Mouse (Mus musculus) limb, embryonic 14.5 days (tissue): ENCODE measurements around the gene Mettl2. TPM values are rescaled to one million over a fixed set of nuclear protein-coding genes. Genes with fewer than 3 reads are reported as not detected.

Experiments
- ATAC-seq: fragments of 200-750 bp; cut with Nextera tagmentation; 2 replicates; pipeline ENCODE4 v1.8.0; 2017; ENCODE audit warnings: low read depth, moderate number of reproducible peaks, moderate TSS enrichment; ENCODE audit not compliant: low FRiP score
- DNase-seq: peaks from one replicate; pipeline ENCODE4 v3.0.0-alpha.2; 2015; ENCODE audit warnings: low spot score
- H3K27ac ChIP-seq: fragments of 300-500 bp; sonication (generic); replicated peaks from 2 replicates; pipeline ENCODE4 v1.5.1; 2014; ENCODE audit warnings: low read depth, mild to moderate bottlenecking, low read length, moderate library complexity, mixed read lengths
- H3K27me3 ChIP-seq: fragments of 300-500 bp; sonication (generic); 2 replicates; pipeline ENCODE4 v1.6.1; 2014; ENCODE audit warnings: low read length, mixed read lengths; ENCODE audit not compliant: control insufficient read depth, insufficient read depth
- H3K36me3 ChIP-seq: fragments of 300-500 bp; sonication (generic); 2 replicates; pipeline ENCODE4 v1.6.1; 2014; ENCODE audit warnings: mild to moderate bottlenecking, low read length, moderate library complexity, mixed read lengths; ENCODE audit not compliant: control insufficient read depth, insufficient read depth
- H3K4me1 ChIP-seq: fragments of 300-500 bp; sonication (generic); 2 replicates; pipeline ENCODE4 v1.6.1; 2014; ENCODE audit warnings: antibody characterized with exemption, low read length, mixed read lengths; ENCODE audit not compliant: control insufficient read depth, insufficient read depth
- H3K4me2 ChIP-seq: fragments of 300-500 bp; sonication (generic); replicated peaks from 2 replicates; pipeline ENCODE4 v1.6.1; 2014; ENCODE audit warnings: low read depth, mild to moderate bottlenecking, low read length, moderate library complexity; ENCODE audit not compliant: severe bottlenecking
- H3K4me3 ChIP-seq: fragments of 300-500 bp; sonication (generic); replicated peaks from 2 replicates; pipeline ENCODE4 v1.5.1; 2014; ENCODE audit warnings: low read length
- H3K9ac ChIP-seq: fragments of 300-500 bp; sonication (generic); 2 replicates; pipeline ENCODE4 v1.6.1; 2014; ENCODE audit warnings: mild to moderate bottlenecking, low read depth, low read length, moderate library complexity; ENCODE audit not compliant: severe bottlenecking
- H3K9me3 ChIP-seq: fragments of 300-500 bp; sonication (generic); 2 replicates; pipeline ENCODE4 v1.6.1; 2016; ENCODE audit warnings: low read length; ENCODE audit not compliant: control insufficient read depth
- POLR2A ChIP-seq: fragments of 200-500 bp; IDR thresholded peaks from 2 replicates; pipeline ENCODE4 v1.8.0; 2012; ENCODE audit warnings: inconsistent platforms, mild to moderate bottlenecking, moderate library complexity, borderline replicate concordance; ENCODE audit not compliant: insufficient read depth, insufficient read length; ENCODE audit errors: extremely low read depth
- WGBS: fragments of 180-500 bp; shearing (Covaris S2); extraction: QIAGEN DNeasy Blood & Tissue Kit; methylation state at CpG from one replicate; pipeline ENCODE4 v1.1.7; 2014; 5-methylcytosine and 5-hydroxymethylcytosine counted together
- polyA plus RNA-seq, 2 experiments: library from polyadenylated mRNA; depleted of rRNA in 1 of 2; stranded (reverse) in 1 of 2; unstranded in 1 of 2; fragments of >200 nt; fragmentation: Nextera tagmentation in 1 of 2; extraction: Ambion mirVana in 1 of 2; gene quantifications; 2 replicates each; pipeline versions ENCODE4 v1.2.1 to v1.2.3; 2012 to 2014

Gene Mettl2
- polyA plus RNA-seq, 2 experiments, result 31.9 to 41.4 TPM

DNA sequence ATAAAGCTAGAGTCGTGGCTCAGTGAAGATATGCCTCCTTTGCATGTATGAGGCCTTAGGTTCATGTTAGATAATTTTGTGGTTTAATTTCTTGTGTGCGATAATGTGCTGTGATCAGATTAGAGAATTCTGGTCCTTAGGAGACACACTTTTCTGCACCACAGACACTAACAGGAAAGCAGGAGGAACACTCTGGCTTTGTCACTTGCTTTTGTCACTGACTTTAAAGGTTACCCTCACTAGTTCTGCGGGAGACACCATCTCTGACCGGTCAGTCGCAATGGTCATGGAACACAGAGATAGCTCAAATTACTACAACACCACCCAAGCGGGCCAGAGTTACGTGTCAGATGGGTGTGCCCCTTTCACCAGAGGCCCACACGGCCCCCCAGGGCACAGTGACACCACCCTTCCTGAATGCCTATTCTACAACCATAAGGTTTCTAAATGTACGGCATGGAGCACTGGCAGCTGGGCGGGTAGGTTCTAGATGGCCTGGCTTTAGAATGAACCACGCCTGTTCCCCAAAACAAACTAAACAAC lies 26.2 kb downstream of the Mettl2 start:
- no peak overlapping the region for H3K9ac ChIP-seq
- no peak overlapping the region for H3K4me3 ChIP-seq
- no peak for TF ChIP-seq POLR2A
- H3K9me3 ChIP-seq, result no peaks in the 10 kb centered on the region
- H3K4me2 ChIP-seq, result no peak overlapping the region
- no peaks in the 10 kb centered on the region; the same call in 1 of the 2 replicates for H3K27me3 ChIP-seq
- ATAC-seq (no peak), DNase-seq (no peak)
- H3K36me3 ChIP-seq, result no peaks in the 10 kb centered on the region
- no peak overlapping the region for H3K27ac ChIP-seq
- peaks cover 18% of the 10 kb centered on the region for H3K4me1 ChIP-seq
- WGBS, result 51% methylated on average over 11 of the region's 11 CpGs

DNA sequence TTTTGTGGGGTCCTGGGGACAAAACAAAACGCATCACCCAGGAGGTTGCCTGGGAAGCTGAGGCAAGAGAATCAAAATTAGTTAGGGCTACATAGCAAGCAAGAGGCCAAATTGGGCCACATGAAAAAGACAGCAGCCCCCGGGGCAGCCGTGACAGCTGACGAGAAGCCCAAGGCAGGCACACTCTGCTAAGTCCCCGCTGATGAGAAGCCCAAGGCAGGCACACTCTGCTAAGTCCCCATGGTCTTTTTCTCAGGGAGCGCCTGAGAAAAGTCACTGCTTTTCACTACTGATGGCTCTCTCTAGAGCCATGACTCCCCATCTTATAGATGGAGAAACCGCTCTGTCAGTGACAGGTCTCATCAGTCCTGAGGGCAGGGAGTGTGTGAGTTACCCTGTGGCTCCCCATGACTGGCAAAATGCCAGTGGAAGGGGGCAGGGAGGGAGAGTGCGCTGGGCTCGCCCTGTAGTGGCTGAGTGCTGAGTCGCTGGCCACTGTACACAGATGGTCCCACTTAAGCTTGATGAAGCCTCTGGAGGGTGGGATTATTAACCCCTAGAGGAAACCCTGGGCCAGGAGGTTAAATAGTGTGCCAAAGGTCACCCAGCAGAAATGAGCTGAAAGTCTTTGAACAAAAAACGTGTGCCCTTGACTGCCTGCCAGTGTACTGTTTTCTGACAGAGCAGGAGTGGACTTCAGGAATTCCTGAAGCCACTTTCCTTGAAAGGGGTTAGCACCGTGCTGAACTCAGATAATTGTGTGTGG lies 27.0 kb downstream of the Mettl2 start:
- TF ChIP-seq POLR2A, result no peak
- H3K36me3 ChIP-seq, result no peaks in the 10 kb centered on the region
- no peaks in the 10 kb centered on the region for H3K9me3 ChIP-seq
- ATAC-seq (no peak), DNase-seq (peak; percentile 7)
- no peaks in the 10 kb centered on the region; the same call in 1 of the 2 replicates for H3K27me3 ChIP-seq
- 12% methylated on average over 12 of the region's 12 CpGs for WGBS
- H3K27ac ChIP-seq, result no peak overlapping the region
- peaks cover 18% of the 10 kb centered on the region for H3K4me1 ChIP-seq
- H3K4me2 ChIP-seq, result no peak overlapping the region
- H3K4me3 ChIP-seq, result no peak overlapping the region
- H3K9ac ChIP-seq, result no peak overlapping the region

DNA sequence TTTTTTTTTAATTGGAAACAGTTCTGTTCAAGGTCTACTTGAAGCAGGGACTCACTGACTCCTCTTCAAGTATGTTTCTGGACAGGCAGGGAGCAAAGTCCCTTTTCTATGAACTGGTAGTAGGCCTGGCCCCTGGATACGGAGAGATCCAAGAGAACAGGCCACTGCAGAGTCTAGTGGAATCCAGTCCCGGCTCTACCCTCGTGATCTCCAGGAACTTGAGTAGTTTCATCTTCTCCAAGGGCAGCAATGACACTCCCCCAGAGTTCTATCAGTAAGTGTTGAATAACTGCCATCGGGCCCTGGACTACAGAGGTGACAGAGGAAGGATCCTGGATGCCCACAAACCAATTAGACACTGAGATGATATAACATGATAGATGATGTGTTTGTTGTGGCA lies 29.7 kb downstream of the Mettl2 start:
- Histone ChIP-seq H3K4me2 (no peak overlapping the region), H3K9me3 (no peaks in the 10 kb centered on the region), H3K9ac (no peak overlapping the region), H3K36me3 (no peaks in the 10 kb centered on the region), H3K27ac (no peak overlapping the region), H3K4me3 (no peak overlapping the region), H3K4me1 (peaks cover 18% of the 10 kb centered on the region), H3K27me3 (no peaks in the 10 kb centered on the region)
- DNase-seq (no peak), ATAC-seq (no peak)
- 39% methylated on average over 4 of the region's 4 CpGs for WGBS
- no peak for TF ChIP-seq POLR2A

DNA sequence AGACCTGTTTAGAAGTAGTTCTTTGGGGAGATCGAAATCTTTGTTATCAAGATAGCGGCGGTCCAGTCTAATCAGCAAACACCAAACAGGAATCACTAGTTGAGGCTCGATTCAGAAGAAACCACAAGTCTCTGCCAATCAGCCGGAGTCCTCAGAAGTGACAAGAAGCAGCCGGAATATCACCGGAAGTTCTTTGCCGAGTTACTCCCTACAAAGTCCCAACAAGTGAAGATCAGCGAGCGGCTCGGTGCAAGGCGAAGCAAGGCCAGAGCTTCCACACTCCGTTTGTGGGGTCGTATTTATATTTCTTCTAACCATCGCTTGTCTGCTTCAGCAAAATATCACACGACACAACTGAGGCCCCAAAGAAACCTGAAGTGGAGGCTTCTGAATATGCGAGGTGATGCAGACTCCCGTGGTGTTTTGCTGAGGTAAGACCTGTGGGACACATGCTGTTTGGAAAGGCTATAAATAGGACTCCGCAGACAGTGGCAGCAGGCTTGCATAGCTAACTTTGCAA lies 30.6 kb downstream of the Mettl2 start:
- H3K27ac ChIP-seq, result no peak overlapping the region
- WGBS, result 82% methylated on average over 19 of the region's 19 CpGs
- no peak overlapping the region for H3K4me3 ChIP-seq
- no peaks in the 10 kb centered on the region for H3K27me3 ChIP-seq
- H3K36me3 ChIP-seq, result no peaks in the 10 kb centered on the region
- H3K4me1 ChIP-seq, result peaks cover 13% of the 10 kb centered on the region
- DNase-seq (no peak), ATAC-seq (no peak)
- H3K9ac ChIP-seq, result no peak overlapping the region
- no peak overlapping the region for H3K4me2 ChIP-seq
- TF ChIP-seq POLR2A, result no peak
- H3K9me3 ChIP-seq, result no peaks in the 10 kb centered on the region

DNA sequence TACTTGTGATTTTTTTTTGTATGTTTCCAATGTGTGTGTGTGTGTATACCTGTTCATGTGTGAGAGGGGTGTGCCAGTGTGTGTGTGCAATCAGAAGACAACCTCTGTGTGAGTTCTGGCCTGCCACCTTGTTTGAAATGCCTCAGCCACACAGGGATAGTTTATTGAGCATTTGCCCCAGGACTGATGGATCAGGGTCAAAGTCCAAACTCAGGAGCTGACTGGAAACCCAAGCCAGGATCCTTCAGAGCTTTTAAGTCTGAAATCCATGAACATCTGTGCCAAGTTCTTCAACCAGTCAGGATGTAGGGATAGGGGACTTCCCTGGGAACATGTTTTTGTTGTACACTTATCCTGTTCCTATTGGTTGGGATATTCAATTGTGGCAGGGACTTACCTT lies 31.8 kb downstream of the Mettl2 start:
- DNase-seq (no peak), ATAC-seq (no peak)
- 0 out of 2 replicates have a peak, but pooled peaks cover 5% of the 10 kb centered on the region for H3K9me3 ChIP-seq
- H3K4me1 ChIP-seq, result peaks cover 7% of the 10 kb centered on the region
- no peaks in the 10 kb centered on the region for H3K27me3 ChIP-seq
- H3K4me3 ChIP-seq, result no peak overlapping the region
- H3K27ac ChIP-seq, result no peak overlapping the region
- no peaks in the 10 kb centered on the region for H3K36me3 ChIP-seq
- TF ChIP-seq POLR2A, result no peak
- H3K4me2 ChIP-seq, result no peak overlapping the region
- H3K9ac ChIP-seq, result no peak overlapping the region
